Mouse (Mus musculus) left cerebral cortex, postnatal 25 days (tissue): ENCODE data around the gene Thsd4. TPM values are rescaled to one million over a fixed set of nuclear protein-coding genes. Genes with fewer than 3 reads are reported as not detected.

Source experiments
- DNase-seq, 2 experiments: peaks; one replicate each; pipeline ENCODE4 v3.0.0; 2022; ENCODE audit warnings: low spot score in 2 of 2, mixed read lengths in 1 of 2
- intact Hi-C: fragments of 180-260 bp; cut with DNase I; formaldehyde crosslinking; loops from one replicate; pipeline ENCODE4 v1.15.1; 2025
- total RNA-seq, 2 experiments: library from RNA; stranded (reverse); gene quantifications; 2 replicates each; pipeline ENCODE4 v1.2.3; 2021

The Thsd4 gene
- total RNA-seq, 2 experiments from 2014 or later, result 4.7 to 6.2 TPM

GRCm38 (mm10) chr9:60065184-60065583 lies 456.7 kb downstream of the Thsd4 start:
- intact Hi-C loops, result loop anchor here (10.0 kb wide), 1 partner anchor 870 kb away; no protein-coding TSS in a partner anchor
- no peak for DNase-seq

GRCm38 (mm10) chr9:60063191-60063720 lies 458.6 kb downstream of the Thsd4 start:
- intact Hi-C loops, result loop anchor here (10.0 kb wide), 1 partner anchor 872 kb away; no protein-coding TSS in a partner anchor
- peak in 1 of 2 experiments; percentile 5 for DNase-seq

- intact Hi-C loops, result loop anchor here (5.0 kb wide), 1 partner anchor 71 kb away; no protein-coding TSS in a partner anchor
- DNase-seq, result no peak
These were observed 465.7 kb downstream of the Thsd4 start for GRCm38 (mm10) chr9:60056131-60056530.

GRCm38 (mm10) chr9:60054951-60055350 lies 466.9 kb downstream of the Thsd4 start:
- peak; percentile 57 to 86 for DNase-seq
- intact Hi-C loops, result loop anchor here (5.0 kb wide), 1 partner anchor 72 kb away; no protein-coding TSS in a partner anchor

- DNase-seq, result no peak
These were observed 468.7 kb downstream of the Thsd4 start for GRCm38 (mm10) chr9:60053117-60053516.

GRCm38 (mm10) chr9:60052415-60052814 lies 469.4 kb downstream of the Thsd4 start:
- no peak for DNase-seq
- intact Hi-C loops, result no loop called here

More at GRCm38 (mm10) chr9:60053117-60053516, 468.7 kb downstream of the Thsd4 start:
- intact Hi-C loops, result no loop called here

- DNase-seq, result no peak
- intact Hi-C loops, result no loop called here
These were observed 478.7 kb downstream of the Thsd4 start for GRCm38 (mm10) chr9:60043175-60043574.

GRCm38 (mm10) chr9:60034883-60035282 lies 487.0 kb downstream of the Thsd4 start:
- intact Hi-C loops, result no loop called here
- no peak for DNase-seq

GRCm38 (mm10) chr9:60027234-60027633 lies 494.6 kb downstream of the Thsd4 start:
- intact Hi-C loops, result no loop called here
- no peak for DNase-seq

- DNase-seq, result no peak
- intact Hi-C loops, result no loop called here
These were observed 495.1 kb downstream of the Thsd4 start for GRCm38 (mm10) chr9:60026795-60027194.

- intact Hi-C loops, result no loop called here
- no peak for DNase-seq
These were observed 495.9 kb downstream of the Thsd4 start for GRCm38 (mm10) chr9:60025919-60026318.

GRCm38 (mm10) chr9:60024971-60025370 lies 496.9 kb downstream of the Thsd4 start:
- intact Hi-C loops, result no loop called here
- no peak for DNase-seq

- intact Hi-C loops, result no loop called here
- DNase-seq, result no peak
These were observed 497.3 kb downstream of the Thsd4 start for GRCm38 (mm10) chr9:60024545-60024944.

- DNase-seq, result no peak
- intact Hi-C loops, result no loop called here
These were observed 499.5 kb downstream of the Thsd4 start for GRCm38 (mm10) chr9:60022331-60022730.

GRCm38 (mm10) chr9:60020444-60020843 lies 501.4 kb downstream of the Thsd4 start:
- intact Hi-C loops, result no loop called here
- DNase-seq, result no peak

GRCm38 (mm10) chr9:60010285-60010684 lies 511.6 kb downstream of the Thsd4 start:
- no peak for DNase-seq
- intact Hi-C loops, result no loop called here

GRCm38 (mm10) chr9:60008936-60009335 lies 512.9 kb downstream of the Thsd4 start:
- DNase-seq, result no peak
- intact Hi-C loops, result no loop called here

- no peak for DNase-seq
These were observed 519.5 kb downstream of the Thsd4 start for GRCm38 (mm10) chr9:60002323-60002722.

GRCm38 (mm10) chr9:60001444-60001843 lies 520.4 kb downstream of the Thsd4 start:
- no peak for DNase-seq
- intact Hi-C loops, result no loop called here

More at GRCm38 (mm10) chr9:60002323-60002722, 519.5 kb downstream of the Thsd4 start:
- intact Hi-C loops, result no loop called here

- peak in 1 of 2 experiments; percentile 77 for DNase-seq
- intact Hi-C loops, result no loop called here
These were observed 524.1 kb downstream of the Thsd4 start for GRCm38 (mm10) chr9:59997725-59998124.

GRCm38 (mm10) chr9:59991407-59991806 lies 530.4 kb downstream of the Thsd4 start:
- intact Hi-C loops, result no loop called here
- DNase-seq, result no peak

- intact Hi-C loops, result no loop called here
- DNase-seq, result peak; percentile 74 to 75
These were observed 532.0 kb downstream of the Thsd4 start for GRCm38 (mm10) chr9:59989864-59990263.
